Mouse (Mus musculus) embryonic fibroblast, embryonic 13.5 days (primary cell): ENCODE measurements at regions not wholly inside any gene's neighbourhood (a gene's known extent, or its start where the extent isn't known, plus 50 kb on each side); places are given as distances from the start of the nearest gene placed in this dataset.

ENCODE experiments used
- CTCF ChIP-seq: IDR thresholded peaks from 2 replicates; pipeline ENCODE4 v1.5.1; 2011; ENCODE audit warnings: mild to moderate bottlenecking, control low read depth, low read length, moderate library complexity, borderline replicate concordance; ENCODE audit not compliant: insufficient read depth
- POLR2A ChIP-seq: IDR thresholded peaks from 2 replicates; pipeline ENCODE4 v1.6.1; 2011; ENCODE audit warnings: low read depth, mild to moderate bottlenecking, control low read depth, low read length, moderate library complexity

DNA sequence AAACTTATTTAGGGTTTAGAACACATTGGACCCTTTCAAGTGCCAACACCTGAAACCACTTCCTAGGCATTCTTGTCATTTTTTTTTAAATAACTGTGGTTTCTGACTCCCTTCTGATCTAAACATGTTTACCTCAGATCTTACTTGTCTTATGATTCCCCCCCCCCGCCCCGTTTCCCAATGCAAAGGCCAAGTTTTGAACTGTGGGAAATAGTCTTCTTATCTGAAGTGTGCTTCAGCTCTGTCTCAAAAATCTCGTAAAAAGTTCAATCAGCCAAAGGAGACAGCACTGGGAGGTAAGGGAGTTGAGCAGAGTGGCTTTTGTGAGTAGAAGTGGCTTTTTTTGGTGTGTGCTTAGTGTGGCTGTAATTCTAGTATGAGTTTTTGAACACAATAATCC lies 95.5 kb upstream of the 4933412E24Rik start:
- TF ChIP-seq CTCF, result no peak
- TF ChIP-seq POLR2A, result no peak
